Mouse (Mus musculus): Measurements from ENCODE around the gene Otof. TPM values are rescaled to one million over a fixed set of nuclear protein-coding genes. Genes with fewer than 3 reads are reported as not detected.
A peak's percentile ranks its signal among the peaks of the same experiment; 100 is the strongest.

The Otof gene
- total RNA-seq, 2 experiments from 2014 or later = 0.05 to 0.18 TPM

DNA sequence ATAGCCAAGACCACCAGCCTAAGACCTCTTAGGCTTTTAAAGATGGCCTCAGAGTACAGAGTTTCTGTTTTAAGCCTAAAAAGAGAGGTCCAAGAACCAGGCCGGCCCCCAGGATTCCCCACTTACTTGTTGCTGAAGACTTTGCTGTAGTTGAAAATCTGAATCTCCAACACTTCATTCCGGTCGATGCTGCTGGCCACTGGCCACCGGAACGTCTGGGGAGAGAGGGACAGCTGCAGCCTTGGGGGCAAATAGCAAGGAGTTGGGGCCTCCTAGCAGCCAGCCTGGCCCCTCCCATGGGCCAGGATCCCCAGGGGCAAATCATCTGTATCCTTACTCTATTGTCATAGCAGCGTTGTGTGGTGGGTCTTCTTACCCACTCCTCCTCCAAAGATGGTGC, 34.3 kb downstream of the Otof start:
- intact Hi-C loops (cut with DNase I) = no loop called here
- no peak for DNase-seq

DNA sequence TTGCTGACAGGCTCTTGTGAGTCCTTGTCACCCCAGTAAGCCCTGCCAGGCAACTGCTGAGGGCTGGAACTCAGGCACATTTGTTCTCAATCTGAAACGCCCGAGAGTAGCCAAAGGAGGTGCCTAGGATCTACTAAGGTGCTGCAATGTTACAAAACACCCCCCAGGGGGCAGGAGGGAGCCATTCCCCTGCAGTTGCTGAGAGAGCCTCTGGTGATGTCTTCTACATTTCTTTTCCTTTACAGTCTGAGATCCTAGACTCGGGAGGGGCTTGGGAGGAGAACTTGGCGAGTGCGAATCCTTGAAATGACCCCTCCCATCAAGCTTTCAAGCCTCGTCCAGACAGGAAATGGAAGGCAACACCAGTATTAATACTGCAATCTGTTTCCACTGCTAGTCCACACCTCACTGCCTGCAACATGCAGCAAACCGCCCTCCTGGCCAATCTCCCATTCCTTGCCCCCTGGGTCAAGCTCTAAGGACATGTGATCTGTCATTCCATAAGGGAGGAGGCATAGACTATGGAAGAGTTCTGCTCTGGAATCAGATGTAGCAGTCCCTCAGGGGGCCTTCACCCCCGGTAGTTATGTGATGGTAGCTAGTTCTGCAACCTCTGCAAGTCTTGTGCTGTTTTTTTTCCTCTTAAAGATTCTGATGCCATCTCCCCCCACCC, 38.0 kb downstream of the Otof start:
- intact Hi-C loops (cut with DNase I) = loop anchor here (2.0 to 5.0 kb wide), 2 partner anchors 53 to 214 kb away; no protein-coding TSS in a partner anchor
- DNase-seq = no peak

- no peak for DNase-seq
- intact Hi-C loops (cut with DNase I) = loop anchor here (5.0 kb wide), 1 partner anchor 214 kb away; no protein-coding TSS in a partner anchor
These were observed 38.6 kb downstream of the Otof start for GRCm38 (mm10) chr5:30423121-30423520.

GRCm38 (mm10) chr5:30416665-30417064, 45.1 kb downstream of the Otof start:
- no peak for DNase-seq
- intact Hi-C loops (cut with DNase I) = no loop called here

DNA sequence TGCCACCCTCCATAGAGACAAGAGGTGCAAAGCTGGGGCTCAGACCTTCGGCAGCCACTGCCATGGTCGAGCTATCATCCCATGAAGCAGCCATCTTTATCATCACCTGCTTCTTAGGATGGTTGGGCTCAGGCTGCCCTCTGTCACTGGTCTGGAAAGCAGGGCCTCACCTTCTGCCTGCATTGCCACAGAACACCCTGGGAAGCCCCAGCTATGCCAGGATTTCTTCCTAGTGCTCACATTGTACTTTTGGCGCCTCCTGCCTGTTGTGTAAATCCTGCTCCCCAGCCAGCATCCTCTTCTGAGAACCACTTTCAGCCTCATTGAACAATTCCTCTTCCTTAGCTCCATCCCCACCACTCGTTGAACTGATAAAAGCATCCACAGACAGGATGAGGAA, 45.9 kb downstream of the Otof start:
- DNase-seq = no peak
- intact Hi-C loops (cut with DNase I) = no loop called here

GRCm38 (mm10) chr5:30415381-30415780, 46.4 kb downstream of the Otof start:
- no peak for DNase-seq
- intact Hi-C loops (cut with DNase I) = no loop called here

DNA sequence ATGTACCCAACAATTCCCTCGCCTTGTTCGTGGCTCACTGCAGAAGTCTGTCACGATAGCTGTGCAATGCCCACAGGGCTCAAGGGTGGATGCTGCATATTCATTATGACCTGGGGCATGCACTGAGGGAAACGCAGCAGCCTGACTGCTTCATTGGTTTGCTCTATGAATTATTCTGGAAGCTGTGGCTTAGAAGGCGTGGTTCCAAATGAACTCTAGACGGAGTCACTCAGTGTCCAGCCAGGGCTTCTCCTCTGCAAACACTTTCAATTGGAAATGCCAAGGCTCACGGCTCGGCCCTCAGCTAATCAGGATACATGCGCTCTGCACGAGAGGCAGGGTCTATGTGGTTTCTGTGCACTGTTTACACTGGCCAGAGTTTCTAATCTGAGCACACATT, 50.2 kb downstream of the Otof start:
- intact Hi-C loops (cut with DNase I) = no loop called here
- no peak for DNase-seq

DNA sequence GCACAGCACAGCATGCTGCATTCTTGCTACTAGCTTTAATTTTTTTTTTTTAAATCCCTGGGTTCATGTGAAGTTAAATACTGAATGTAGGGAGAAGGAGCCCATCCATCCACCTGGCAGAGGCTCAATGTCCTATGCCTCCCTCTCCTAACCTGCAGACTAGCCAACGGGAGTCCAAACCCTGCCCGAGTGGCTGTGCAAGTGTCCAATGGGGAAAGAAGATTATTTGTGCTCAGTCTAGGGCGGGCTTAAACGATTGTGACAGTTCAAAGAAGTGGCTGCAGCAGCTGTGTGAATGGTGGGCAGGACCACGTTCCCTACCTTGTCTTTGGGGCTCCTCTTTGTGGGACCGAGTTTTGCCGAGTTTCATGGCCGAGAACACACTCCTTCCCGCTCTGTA, 54.9 kb downstream of the Otof start:
- intact Hi-C loops (cut with DNase I) = no loop called here
- no peak for DNase-seq

DNA sequence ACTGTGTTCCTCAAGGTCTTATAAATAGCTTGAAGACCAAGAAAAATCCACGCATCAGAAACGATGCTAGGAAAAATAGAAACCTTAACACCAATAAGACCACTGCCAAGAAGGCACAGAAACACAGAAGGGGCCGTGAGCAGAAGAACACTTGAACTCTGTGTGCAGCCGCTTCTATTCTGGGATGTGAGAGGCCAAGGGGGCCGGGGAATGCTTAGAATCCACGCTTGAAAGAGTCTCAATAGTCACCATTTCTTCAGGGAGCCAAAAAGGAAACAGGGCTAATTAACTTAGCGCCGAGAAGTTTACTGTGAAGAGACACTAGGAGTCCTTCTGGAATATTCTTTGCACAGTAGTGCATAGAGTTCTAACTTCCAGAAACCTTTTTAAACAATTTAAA, 60.6 kb downstream of the Otof start:
- intact Hi-C loops (cut with DNase I) = no loop called here
- DNase-seq = no peak

DNA sequence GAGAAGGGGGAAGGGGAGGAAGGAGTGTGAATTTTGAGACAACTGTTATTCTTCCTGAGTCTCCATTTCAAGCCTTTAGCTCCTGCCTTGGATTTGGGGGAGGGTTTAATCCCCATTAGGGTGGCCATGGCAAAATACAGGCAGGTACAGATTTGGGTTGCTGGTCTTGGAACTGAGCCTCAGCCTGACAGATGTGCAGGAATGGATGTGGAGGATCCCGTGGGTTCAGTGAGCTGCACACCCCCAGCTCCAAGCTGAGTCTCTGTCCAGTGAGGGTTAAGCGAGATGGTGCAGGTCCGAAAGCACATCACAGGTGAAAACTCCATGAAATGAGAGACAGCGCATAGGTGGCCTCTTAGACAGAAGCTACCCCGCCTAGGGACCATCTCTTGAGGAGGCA, 61.2 kb downstream of the Otof start:
- intact Hi-C loops (cut with DNase I) = no loop called here
- DNase-seq = no peak

GRCm38 (mm10) chr5:30391473-30391872, 70.3 kb downstream of the Otof start:
- intact Hi-C loops (cut with DNase I) = loop anchor here (2.0 kb wide), 1 partner anchor 91 kb away; no protein-coding TSS in a partner anchor
- DNase-seq = peak; percentile 60 to 66

GRCm38 (mm10) chr5:30389836-30390235, 71.9 kb downstream of the Otof start:
- intact Hi-C loops (cut with DNase I) = loop anchor here (2.0 kb wide), 1 partner anchor 93 kb away; no protein-coding TSS in a partner anchor
- DNase-seq = no peak

GRCm38 (mm10) chr5:30387726-30388125, 74.0 kb downstream of the Otof start:
- intact Hi-C loops (cut with DNase I) = no loop called here
- DNase-seq = no peak

- DNase-seq = no peak
- intact Hi-C loops (cut with DNase I) = no loop called here
These were observed 78.9 kb downstream of the Otof start for GRCm38 (mm10) chr5:30382876-30383275.

- DNase-seq = peak; percentile 29 to 42
- intact Hi-C loops (cut with DNase I) = no loop called here
These were observed 92.3 kb downstream of the Otof start for GRCm38 (mm10) chr5:30369426-30369825.

- DNase-seq = no peak
- intact Hi-C loops (cut with DNase I) = no loop called here
These were observed 94.3 kb downstream of the Otof start for GRCm38 (mm10) chr5:30367405-30367804.

DNA sequence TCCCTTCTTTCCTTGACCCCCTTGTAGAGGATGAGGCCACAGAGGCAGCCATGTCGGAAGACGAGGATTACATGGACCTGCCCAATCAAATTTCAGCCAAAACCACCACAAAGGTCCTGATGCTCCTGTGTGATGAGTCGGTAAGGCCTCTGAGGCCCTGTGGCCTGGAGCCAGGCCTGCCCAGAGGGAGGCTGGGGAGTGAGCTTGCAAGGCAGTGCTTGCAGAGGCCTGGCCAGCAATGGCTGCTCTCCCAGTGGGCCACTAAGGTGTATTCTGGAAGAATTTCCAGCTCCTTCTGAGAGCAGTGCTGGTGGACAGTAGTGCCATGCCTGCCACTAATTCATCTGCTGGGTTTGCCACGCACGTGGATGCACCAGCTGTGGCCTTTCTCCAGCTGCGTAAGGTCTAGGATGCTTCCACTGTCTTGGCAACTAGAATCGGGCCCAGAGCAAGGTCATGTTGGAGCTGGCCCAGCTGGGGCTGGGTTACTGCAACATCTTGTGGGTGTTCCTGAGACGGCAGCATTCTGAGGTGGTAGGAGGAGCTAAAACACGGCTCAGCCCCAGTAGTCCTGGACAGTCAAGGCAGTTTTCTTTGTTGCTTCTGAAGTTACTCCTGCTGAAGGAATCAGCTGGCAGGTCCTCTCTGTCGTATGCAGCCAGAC, 103.2 kb downstream of the Otof start:
- no peak for DNase-seq
- intact Hi-C loops (cut with DNase I) = no loop called here

DNA sequence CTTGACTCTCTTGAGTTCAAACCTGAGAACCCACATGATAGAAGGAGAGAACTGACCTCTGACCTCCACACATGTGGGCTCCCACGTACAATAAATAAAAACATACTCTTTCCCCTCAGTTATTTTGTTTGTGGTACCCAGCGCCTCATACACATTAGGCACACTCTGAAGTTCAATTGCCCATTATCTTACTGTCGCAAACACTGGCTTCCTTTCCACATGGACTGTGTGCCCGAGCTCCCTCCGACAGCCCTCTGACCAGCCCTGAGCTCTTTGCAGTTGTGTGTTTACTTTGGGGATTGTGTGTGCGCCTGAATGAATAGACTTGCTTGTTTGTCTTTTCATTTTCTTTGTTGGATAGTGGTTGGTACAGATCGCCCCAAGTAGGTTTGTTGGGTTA, 105.1 kb downstream of the Otof start:
- intact Hi-C loops (cut with DNase I) = no loop called here
- no peak for DNase-seq

- intact Hi-C loops (cut with DNase I) = no loop called here
- no peak for DNase-seq
These were observed 106.1 kb downstream of the Otof start for GRCm38 (mm10) chr5:30355559-30356159.

DNA sequence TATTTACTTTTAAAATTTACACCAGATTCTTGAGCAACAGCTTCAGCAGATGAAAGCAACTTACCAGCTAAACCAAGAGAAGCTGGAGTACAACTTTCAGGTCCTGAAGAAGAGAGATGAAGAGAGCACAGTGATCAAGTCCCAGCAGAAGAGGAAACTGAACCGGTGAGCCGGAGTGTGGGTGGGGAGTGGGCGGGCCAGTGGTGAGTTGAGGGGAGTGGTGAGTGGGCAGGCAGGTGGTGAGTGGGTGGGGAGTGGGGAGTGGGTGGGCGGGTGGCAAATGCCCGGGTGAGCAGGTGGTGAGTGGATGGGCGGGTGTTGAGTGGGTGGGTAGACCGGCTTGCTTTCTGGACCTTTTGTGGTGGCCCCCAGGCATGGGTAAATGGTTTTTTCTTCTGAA, 106.6 kb downstream of the Otof start:
- intact Hi-C loops (cut with DNase I) = no loop called here
- DNase-seq = no peak

GRCm38 (mm10) chr5:30353605-30354004, 108.1 kb downstream of the Otof start:
- DNase-seq = no peak
- intact Hi-C loops (cut with DNase I) = no loop called here

DNA sequence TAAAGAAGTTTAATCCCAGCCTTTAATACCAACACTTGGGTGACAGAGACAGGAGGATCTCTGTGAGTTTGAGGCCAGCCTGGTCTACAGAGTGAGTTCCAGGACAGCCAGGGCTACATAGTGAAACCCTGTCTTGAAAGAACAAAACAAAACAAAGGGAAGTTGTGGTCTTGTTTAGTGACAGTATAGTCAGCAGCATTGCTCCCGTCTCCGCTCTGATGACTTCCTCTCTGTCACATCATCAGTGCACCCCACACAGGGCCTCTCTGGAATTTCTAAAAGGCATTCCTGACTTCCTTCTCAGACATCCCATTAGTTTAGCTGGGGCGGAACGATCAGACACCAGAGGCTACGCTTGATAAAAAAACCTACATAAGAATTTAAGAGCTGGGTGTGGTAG, 117.8 kb downstream of the Otof start:
- no peak for DNase-seq
- intact Hi-C loops (cut with DNase I) = no loop called here

Measured in gastrocnemius, postnatal 36 days (tissue).